ENCODE assay signal across 8 mouse cellular contexts in genomic region chr17:25698446-25698845, GRCm38 (mm10). TPM values are rescaled to one million over a fixed set of nuclear protein-coding genes. Genes with fewer than 3 reads are reported as not detected.
DNase-seq lines count a peak whose midpoint lies in the region; ATAC-seq and TF ChIP-seq lines count a peak whose summit lies in the region.

No protein-coding gene starts in this region.

- H3K4me3 ChIP-seq in gastrocnemius, adult 2 months: no peak overlapping the region
- H3K4me3 ChIP-seq in kidney, embryonic 16.5 days (ENCODE audit: low read length): no peak overlapping the region
- no peak overlapping the region for H3K4me3 ChIP-seq in liver, embryonic 11.5 days (ENCODE audit: low read depth, low read length)

- peak; percentile 78 for DNase-seq in B cell, adult 2 months
- peak; percentile 58 for DNase-seq in T-cell, adult 2 months (ENCODE audit: low spot score)
- DNase-seq in cerebellum, postnatal 14 days: peak; percentile 88 to 91
- peak; percentile 71 for DNase-seq in gastrocnemius, adult 2 months
- DNase-seq in liver, embryonic 11.5 days (ENCODE audit: low spot score): peak; percentile 49
- peak; percentile 62 for DNase-seq in retina, adult 2 months (ENCODE audit: low read depth, low spot score)
- DNase-seq in thymus, postnatal 36 days: peak; percentile 54 to 56

- intact Hi-C loops in gastrocnemius, adult 2 months (cut with DNase I): loop anchor here (1.0 to 5.0 kb wide), 4 partner anchors 132 to 301 kb away; no protein-coding TSS in a partner anchor

- no peak overlapping the region for H3K4me2 ChIP-seq in kidney, embryonic 16.5 days (replicated peaks; ENCODE audit: low read depth, low read length)
- H3K4me2 ChIP-seq in liver, embryonic 11.5 days: no peak overlapping the region

- H3K4me1 ChIP-seq in kidney, embryonic 16.5 days (ENCODE audit: insufficient read depth, low read length): no peaks in the 10 kb centered on the region
- no peaks in the 10 kb centered on the region for H3K4me1 ChIP-seq in liver, embryonic 11.5 days (replicated peaks; ENCODE audit: control insufficient read depth, insufficient read depth, low read length)

- no peaks in the 10 kb centered on the region for H3K9me3 ChIP-seq in kidney, embryonic 16.5 days (ENCODE audit: low read length)
- H3K9me3 ChIP-seq in liver, embryonic 11.5 days (ENCODE audit: control insufficient read depth, low read length): no peaks in the 10 kb centered on the region

- H3K9ac ChIP-seq in kidney, embryonic 16.5 days (replicated peaks; ENCODE audit: low read length): no peak overlapping the region
- H3K9ac ChIP-seq in liver, embryonic 11.5 days (ENCODE audit: low read depth, low read length): no peak overlapping the region

- 12% methylated on average over 7 of the region's 7 CpGs for WGBS in kidney, embryonic 16.5 days
- WGBS in liver, embryonic 11.5 days: 16% methylated on average over 7 of the region's 7 CpGs

- H3K27me3 ChIP-seq in kidney, embryonic 16.5 days (ENCODE audit: insufficient read depth, low read length): no peaks in the 10 kb centered on the region
- H3K27me3 ChIP-seq in liver, embryonic 11.5 days (replicated peaks; ENCODE audit: control insufficient read depth, insufficient read depth, low read length): no peaks in the 10 kb centered on the region

- H3K27ac ChIP-seq in gastrocnemius, adult 2 months: no peak overlapping the region
- no peak overlapping the region for H3K27ac ChIP-seq in kidney, embryonic 16.5 days (ENCODE audit: low read length)
- H3K27ac ChIP-seq in liver, embryonic 11.5 days (ENCODE audit: low read depth, low read length): no peak overlapping the region

- TF ChIP-seq CTCF in gastrocnemius, adult 2 months (IDR thresholded peaks at IDR 0.05): peak; percentile 92

- H3K36me3 ChIP-seq in kidney, embryonic 16.5 days (ENCODE audit: insufficient read depth, low read length): no peaks in the 10 kb centered on the region
- H3K36me3 ChIP-seq in liver, embryonic 11.5 days (ENCODE audit: control insufficient read depth, insufficient read depth, low read length): no peaks in the 10 kb centered on the region

- peak; percentile 73; the same call in 1 of the 2 replicates for ATAC-seq in kidney, embryonic 16.5 days (ENCODE audit: low FRiP score, low TSS enrichment)
- ATAC-seq in liver, embryonic 11.5 days (replicated peaks; ENCODE audit: low FRiP score): no peak

RNA-seq across cellular contexts. Expression of gene Gng13, which starts 18.5 kb away (rescaled TPM):
- not detected for total RNA-seq in gastrocnemius, adult 2 months (2021)
- polyA plus RNA-seq in kidney, embryonic 16.5 days (2015; fragmentation: Nextera tagmentation; extraction: Ambion mirVana): 0.40 and 1.2 TPM in 2 replicates
- polyA plus RNA-seq in liver, embryonic 11.5 days (2014; fragmentation: Nextera tagmentation; extraction: Ambion mirVana): 0.42 and 1.3 TPM in 2 replicates

RNA-seq across cellular contexts. Expression of gene Chtf18, which starts 28.8 kb away (rescaled TPM):
- total RNA-seq in gastrocnemius, adult 2 months (2021): under 1 TPM; 0.77 to 0.86 TPM
- polyA plus RNA-seq in kidney, embryonic 16.5 days (2015; fragmentation: Nextera tagmentation; extraction: Ambion mirVana): 38.1 and 41.2 TPM in 2 replicates
- polyA plus RNA-seq in liver, embryonic 11.5 days (2014; fragmentation: Nextera tagmentation; extraction: Ambion mirVana): 32.0 and 35.6 TPM in 2 replicates

RNA-seq across cellular contexts. Expression of gene Rpusd1, which starts 29.0 kb away (rescaled TPM):
- 1 to 10 TPM; 3.9 to 4.0 TPM for total RNA-seq in gastrocnemius, adult 2 months (2021)
- 26.2 and 26.8 TPM in 2 replicates for polyA plus RNA-seq in kidney, embryonic 16.5 days (2015; fragmentation: Nextera tagmentation; extraction: Ambion mirVana)
- polyA plus RNA-seq in liver, embryonic 11.5 days (2014; fragmentation: Nextera tagmentation; extraction: Ambion mirVana): 16.6 and 17.5 TPM in 2 replicates

RNA-seq across cellular contexts. Expression of gene Mslnl, which starts 37.4 kb away (rescaled TPM):
- total RNA-seq in gastrocnemius, adult 2 months (2021): not detected
- polyA plus RNA-seq in kidney, embryonic 16.5 days (2015; fragmentation: Nextera tagmentation; extraction: Ambion mirVana): not detected in 2 replicates
- polyA plus RNA-seq in liver, embryonic 11.5 days (2014; fragmentation: Nextera tagmentation; extraction: Ambion mirVana): not detected in 2 replicates

RNA-seq across cellular contexts. Expression of gene Msln, which starts 55.7 kb away (rescaled TPM):
- total RNA-seq in gastrocnemius, adult 2 months (2021): under 1 TPM in 1 of 2 experiments, not detected in 1; 0.33 TPM
- 6.9 and 7.8 TPM in 2 replicates for polyA plus RNA-seq in kidney, embryonic 16.5 days (2015; fragmentation: Nextera tagmentation; extraction: Ambion mirVana)
- polyA plus RNA-seq in liver, embryonic 11.5 days (2014; fragmentation: Nextera tagmentation; extraction: Ambion mirVana): 0.29 and 0.55 TPM in 2 replicates
